Mouse (Mus musculus) thymus, postnatal 25 days (tissue): Measurements from ENCODE around the gene Tes.
"Not testable (repeated sequence)": the region's sequence is repeated elsewhere in the genome, so short reads cannot be mapped to it uniquely, and the experiment has no call there.

Experiments used
- DNase-seq: peaks from one replicate; pipeline ENCODE4 v3.0.0; 2022

The Tes gene

GRCm38 (mm10) chr6:17064936-17065790 is at the start of gene Tes:
Gene Tes (plus strand): TSS chr6:17065149.
- peak; percentile 90 for DNase-seq

GRCm38 (mm10) chr6:17025886-17026285 is 39.1 kb upstream of the Tes start:
- no peak for DNase-seq

GRCm38 (mm10) chr6:17027572-17027971 is 37.4 kb upstream of the Tes start:
- no peak for DNase-seq

GRCm38 (mm10) chr6:17028809-17029208 is 36.1 kb upstream of the Tes start:
- no peak for DNase-seq

- no peak for DNase-seq
Measured at GRCm38 (mm10) chr6:17032231-17032728, 32.7 kb upstream of the Tes start.

- DNase-seq: no peak
Measured at GRCm38 (mm10) chr6:17034095-17034494, 30.9 kb upstream of the Tes start.

- DNase-seq: no peak
Measured at GRCm38 (mm10) chr6:17035228-17035627, 29.7 kb upstream of the Tes start.

GRCm38 (mm10) chr6:17051432-17052025 is 13.4 kb upstream of the Tes start:
- DNase-seq: no peak

- DNase-seq: no peak
Measured at GRCm38 (mm10) chr6:17053028-17053660, 11.8 kb upstream of the Tes start.

- no peak for DNase-seq
Measured at GRCm38 (mm10) chr6:17054781-17055180, 10.2 kb upstream of the Tes start.

- DNase-seq: no peak
Measured at GRCm38 (mm10) chr6:17055659-17056058, 9.3 kb upstream of the Tes start.

- no peak for DNase-seq
Measured at GRCm38 (mm10) chr6:17059501-17059900, 5.4 kb upstream of the Tes start.

- no peak for DNase-seq
Measured at GRCm38 (mm10) chr6:17060154-17060553, 4.8 kb upstream of the Tes start.

- not testable (repeated sequence) for DNase-seq
Measured at GRCm38 (mm10) chr6:17061826-17062225, 3.1 kb upstream of the Tes start.

GRCm38 (mm10) chr6:17062366-17062765 is 2.6 kb upstream of the Tes start:
- no peak for DNase-seq

- no peak for DNase-seq
Measured at GRCm38 (mm10) chr6:17065791-17066169, 831 bp downstream of the Tes start.

- no peak for DNase-seq
Measured at GRCm38 (mm10) chr6:17066211-17066940, 1.4 kb downstream of the Tes start.

- no peak for DNase-seq
Measured at GRCm38 (mm10) chr6:17071899-17072298, 7.0 kb downstream of the Tes start.

- DNase-seq: no peak
Measured at GRCm38 (mm10) chr6:17072338-17072737, 7.4 kb downstream of the Tes start.

- no peak for DNase-seq
Measured at GRCm38 (mm10) chr6:17072763-17073484, 8.0 kb downstream of the Tes start.

- DNase-seq: no peak
Measured at GRCm38 (mm10) chr6:17077270-17077669, 12.3 kb downstream of the Tes start.

- no peak for DNase-seq
Measured at GRCm38 (mm10) chr6:17077720-17078119, 12.8 kb downstream of the Tes start.
